Comparison of ENCODE assay signal across 12 mouse cellular contexts in genomic region chr3:108400442-108400841, GRCm38 (mm10). TPM values are rescaled to one million over a fixed set of nuclear protein-coding genes. Genes with fewer than 3 reads are reported as not detected.
"Had no signal": no experiment of that assay in that cellular context is flagged by ENCODE, and none has a peak within 500 bp of the region (broad histone marks: within the 10 kb centered on the region; RNA-seq: fewer than 3 reads in every experiment).

No protein-coding gene starts in this region.

- H3K4me3 ChIP-seq: liver, embryonic 13.5 days had no signal

- H3K27ac ChIP-seq: liver, embryonic 13.5 days had no signal

- DNase-seq: kidney, postnatal 14 days; kidney, postnatal 4 days; liver, embryonic 13.5 days; lung, adult 2 months; lung, postnatal 14 days; lung, postnatal 4 days; midbrain, embryonic 14.5 days; thymus, adult 18-20 months had no signal

RNA-seq across cellular contexts. Expression of gene Psrc1, which starts 16.8 kb away (rescaled TPM):
- total RNA-seq: liver, adult 2 months had no signal

RNA-seq across cellular contexts. Expression of gene Mybphl, which starts 35.7 kb away (rescaled TPM):
- total RNA-seq: liver, adult 2 months; megakaryocyte progenitor cell, adult 5-6 weeks; megakaryocyte-erythroid progenitor cell, adult 5-6 weeks; midbrain, postnatal 0 days had no signal
